Mouse (Mus musculus) kidney, embryonic 14.5 days (tissue): Measurements from ENCODE around the gene Pomgnt2. TPM values are rescaled to one million over a fixed set of nuclear protein-coding genes. Genes with fewer than 3 reads are reported as not detected.

ENCODE experiments used
- ATAC-seq: fragments of 200-750 bp; cut with Nextera tagmentation; 2 replicates; pipeline ENCODE4 v1.8.0; 2017; ENCODE audit warnings: moderate number of reproducible peaks, mild to moderate bottlenecking, moderate TSS enrichment, moderate library complexity; ENCODE audit not compliant: low FRiP score, low TSS enrichment
- H3K27ac ChIP-seq: fragments of 300-500 bp; sonication (generic); 2 replicates; pipeline ENCODE4 v1.5.1; 2014; ENCODE audit warnings: low read depth, mild to moderate bottlenecking, low read length, moderate library complexity, mixed read lengths
- H3K27me3 ChIP-seq: fragments of 300-500 bp; sonication (generic); 2 replicates; pipeline ENCODE4 v1.6.1; 2014; ENCODE audit warnings: mild to moderate bottlenecking, low read length; ENCODE audit not compliant: control insufficient read depth, insufficient read depth
- H3K36me3 ChIP-seq: fragments of 300-500 bp; sonication (generic); 2 replicates; pipeline ENCODE4 v1.6.1; 2014; ENCODE audit warnings: low read length, mixed read lengths; ENCODE audit not compliant: control insufficient read depth, insufficient read depth
- H3K4me1 ChIP-seq: fragments of 300-500 bp; sonication (generic); 2 replicates; pipeline ENCODE4 v1.6.1; 2014; ENCODE audit warnings: low read length, mixed read lengths; ENCODE audit not compliant: control insufficient read depth, insufficient read depth
- H3K4me2 ChIP-seq: fragments of 300-500 bp; sonication (generic); replicated peaks from 2 replicates; pipeline ENCODE4 v1.6.1; 2014; ENCODE audit warnings: low read depth, mild to moderate bottlenecking, low read length
- H3K4me3 ChIP-seq: fragments of 300-500 bp; sonication (generic); 2 replicates; pipeline ENCODE4 v1.5.1; 2014; ENCODE audit warnings: mild to moderate bottlenecking, low read length
- H3K9ac ChIP-seq: fragments of 300-500 bp; sonication (generic); 2 replicates; pipeline ENCODE4 v1.6.1; 2014; ENCODE audit warnings: low read depth, mild to moderate bottlenecking, low read length, moderate library complexity
- H3K9me3 ChIP-seq: fragments of 300-500 bp; sonication (generic); 2 replicates; pipeline ENCODE4 v1.6.1; 2016; ENCODE audit warnings: low read length; ENCODE audit not compliant: control insufficient read depth
- WGBS: fragments of 180-500 bp; shearing (Covaris S2); extraction: QIAGEN DNeasy Blood & Tissue Kit; methylation state at CpG from one replicate; pipeline ENCODE4 v1.1.7; 2014; 5-methylcytosine and 5-hydroxymethylcytosine counted together
- polyA plus RNA-seq: library from polyadenylated mRNA; unstranded; fragments of >200 nt; fragmentation: Nextera tagmentation; extraction: Ambion mirVana; gene quantifications from 2 replicates; pipeline ENCODE4 v1.2.1, GENCODE M21; 2014

The Pomgnt2 gene
- polyA plus RNA-seq, 1 experiment from 2014 or later: 11.6 TPM

DNA sequence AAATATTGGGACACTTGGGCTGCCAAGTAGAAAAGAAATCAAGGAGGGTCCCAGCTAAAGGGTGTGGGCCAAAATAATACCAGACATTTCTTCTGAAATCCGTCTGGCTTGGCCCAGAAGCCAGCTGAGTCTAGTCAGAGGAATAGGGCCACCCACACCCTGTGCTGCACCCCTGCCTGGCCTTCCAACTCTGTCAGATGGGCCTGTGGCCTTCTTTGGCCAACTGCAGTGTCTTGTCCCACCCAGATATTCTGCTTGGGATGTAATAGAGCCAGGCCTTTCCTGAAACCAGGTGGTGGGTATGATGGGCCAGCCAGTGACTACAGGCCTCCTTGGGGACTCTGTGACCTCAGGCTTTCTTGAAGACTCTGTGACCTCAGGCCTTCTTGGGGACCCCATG lies 23.7 kb downstream of the Pomgnt2 start:
- ATAC-seq: no peak
- no peaks in the 10 kb centered on the region for H3K4me1 ChIP-seq
- H3K4me3 ChIP-seq: no peak overlapping the region
- no peaks in the 10 kb centered on the region for H3K27me3 ChIP-seq
- 72% methylated on average over 1 of the region's 1 CpGs for WGBS
- H3K36me3 ChIP-seq: no peaks in the 10 kb centered on the region
- no peak overlapping the region for H3K4me2 ChIP-seq
- H3K9me3 ChIP-seq: no peaks in the 10 kb centered on the region
- H3K27ac ChIP-seq: no peak overlapping the region
- no peak overlapping the region for H3K9ac ChIP-seq

DNA sequence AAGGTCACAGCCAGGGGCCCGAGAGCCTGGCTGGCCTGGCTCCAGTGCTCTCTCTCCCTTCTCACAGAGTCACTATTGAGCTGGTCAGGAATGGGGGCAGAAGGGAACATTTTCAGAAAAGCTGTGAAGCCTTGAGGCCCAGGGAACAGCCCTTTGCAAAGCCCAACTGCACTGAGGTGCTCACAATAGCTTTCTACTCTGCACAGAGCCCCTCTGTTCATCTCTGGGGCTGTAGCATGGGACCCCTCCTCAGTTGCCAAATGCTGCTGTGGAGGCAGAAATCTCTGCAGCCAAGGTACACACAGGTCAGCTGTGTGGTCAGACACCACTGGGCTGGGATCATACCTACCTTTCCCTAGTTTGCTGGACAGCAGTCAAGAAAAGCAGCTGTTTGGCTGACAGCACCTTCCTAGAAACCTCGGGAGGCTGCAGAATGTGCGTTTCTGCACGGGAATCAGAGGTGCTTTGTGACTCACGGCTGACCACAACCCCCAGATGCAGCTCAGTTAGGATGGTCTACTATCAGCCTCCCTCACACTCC lies 27.0 kb downstream of the Pomgnt2 start:
- no peaks in the 10 kb centered on the region for H3K9me3 ChIP-seq
- H3K4me1 ChIP-seq: no peaks in the 10 kb centered on the region
- no peak overlapping the region for H3K27ac ChIP-seq
- no peak overlapping the region for H3K4me3 ChIP-seq
- no peak overlapping the region for H3K4me2 ChIP-seq
- no peaks in the 10 kb centered on the region for H3K36me3 ChIP-seq
- no peak overlapping the region for H3K9ac ChIP-seq
- H3K27me3 ChIP-seq: no peaks in the 10 kb centered on the region
- WGBS: 36% methylated on average over 5 of the region's 5 CpGs
- ATAC-seq: no peak

DNA sequence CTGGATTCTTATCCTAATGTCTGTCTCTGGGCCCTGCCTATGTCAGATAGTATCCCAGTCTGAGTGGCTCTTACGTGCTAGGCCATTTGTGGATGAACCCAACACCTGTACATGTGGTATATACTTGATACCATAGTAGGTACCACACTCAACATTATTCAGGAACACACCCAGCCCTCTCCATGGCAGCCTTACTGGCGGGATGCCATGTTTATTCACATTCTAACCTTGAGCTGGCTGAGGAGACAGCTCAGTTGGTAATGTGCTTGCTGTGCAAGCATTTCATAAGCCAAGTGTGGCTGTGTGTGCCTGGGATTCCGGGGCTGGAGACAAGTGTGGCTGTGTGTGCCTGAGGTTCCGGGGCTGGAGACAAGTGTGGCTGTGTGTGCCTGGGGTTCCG lies 28.7 kb downstream of the Pomgnt2 start:
- H3K27me3 ChIP-seq: no peaks in the 10 kb centered on the region
- no peak overlapping the region for H3K27ac ChIP-seq
- ATAC-seq: no peak
- H3K9ac ChIP-seq: no peak overlapping the region
- H3K4me3 ChIP-seq: no peak overlapping the region
- no peaks in the 10 kb centered on the region for H3K36me3 ChIP-seq
- WGBS: 92% methylated on average over 5 of the region's 5 CpGs
- H3K4me2 ChIP-seq: no peak overlapping the region
- no peaks in the 10 kb centered on the region for H3K4me1 ChIP-seq
- H3K9me3 ChIP-seq: no peaks in the 10 kb centered on the region

DNA sequence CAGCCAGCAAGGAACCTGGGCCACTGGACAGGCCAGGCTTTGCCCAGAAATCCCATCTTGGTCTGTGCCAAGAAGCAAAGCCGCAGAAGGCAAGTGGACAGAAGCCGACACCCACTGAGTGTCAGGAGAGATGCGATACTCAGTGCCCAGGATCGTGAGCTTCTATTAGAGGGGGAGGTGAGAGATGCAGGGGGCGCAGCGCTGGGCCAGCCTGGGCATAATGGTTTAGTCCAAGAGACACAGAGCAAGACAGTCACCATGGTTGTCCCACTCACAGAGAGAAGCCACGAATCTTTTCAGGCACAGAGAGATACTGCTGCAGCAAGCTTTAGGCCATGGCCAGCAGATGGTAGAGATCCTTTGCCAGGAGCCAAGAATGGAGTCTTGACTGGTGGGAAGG lies 32.0 kb downstream of the Pomgnt2 start:
- no peak overlapping the region for H3K4me2 ChIP-seq
- no peaks in the 10 kb centered on the region for H3K27me3 ChIP-seq
- no peaks in the 10 kb centered on the region for H3K4me1 ChIP-seq
- H3K9ac ChIP-seq: no peak overlapping the region
- WGBS: 94% methylated on average over 7 of the region's 7 CpGs
- no peak overlapping the region for H3K27ac ChIP-seq
- ATAC-seq: no peak
- no peak overlapping the region for H3K4me3 ChIP-seq
- no peaks in the 10 kb centered on the region for H3K9me3 ChIP-seq
- no peaks in the 10 kb centered on the region for H3K36me3 ChIP-seq

DNA sequence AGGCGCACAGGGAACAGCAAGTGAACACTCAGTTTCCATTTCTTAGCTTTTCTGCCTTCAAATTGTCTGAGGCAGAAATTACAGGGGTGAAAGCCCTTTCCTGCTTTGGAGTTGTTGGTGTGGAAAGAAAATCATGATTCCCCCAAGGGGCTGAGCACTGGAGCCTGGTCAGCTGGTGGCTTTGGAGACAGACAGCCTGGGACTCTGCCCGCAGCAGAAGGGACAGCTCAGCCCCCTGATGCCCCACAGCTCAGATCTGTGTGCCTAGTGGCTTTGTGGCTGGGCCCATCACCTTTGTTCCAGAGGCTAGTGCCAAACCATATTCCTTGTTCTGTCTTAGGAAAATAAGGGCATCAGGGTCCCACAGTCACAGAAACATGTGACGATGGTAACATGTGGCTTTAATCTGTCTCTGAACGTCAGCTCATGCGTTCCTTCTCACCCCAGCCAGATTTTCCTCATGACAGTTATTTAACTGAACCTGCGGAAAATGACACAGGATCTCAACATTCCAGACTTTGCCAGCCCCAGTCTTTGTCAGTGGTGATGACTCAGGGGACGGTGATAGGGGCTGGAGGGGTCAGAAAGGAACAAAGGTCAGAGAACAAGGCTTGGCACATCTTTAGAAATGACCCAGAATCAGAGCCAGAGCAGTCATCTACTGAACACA lies 36.8 kb downstream of the Pomgnt2 start:
- WGBS: 42% methylated on average over 7 of the region's 7 CpGs
- H3K27ac ChIP-seq: no peak overlapping the region
- no peaks in the 10 kb centered on the region for H3K27me3 ChIP-seq
- no peak overlapping the region for H3K9ac ChIP-seq
- H3K36me3 ChIP-seq: no peaks in the 10 kb centered on the region
- no peak for ATAC-seq
- H3K9me3 ChIP-seq: no peaks in the 10 kb centered on the region
- H3K4me2 ChIP-seq: no peak overlapping the region
- H3K4me3 ChIP-seq: no peak overlapping the region
- H3K4me1 ChIP-seq: no peaks in the 10 kb centered on the region

DNA sequence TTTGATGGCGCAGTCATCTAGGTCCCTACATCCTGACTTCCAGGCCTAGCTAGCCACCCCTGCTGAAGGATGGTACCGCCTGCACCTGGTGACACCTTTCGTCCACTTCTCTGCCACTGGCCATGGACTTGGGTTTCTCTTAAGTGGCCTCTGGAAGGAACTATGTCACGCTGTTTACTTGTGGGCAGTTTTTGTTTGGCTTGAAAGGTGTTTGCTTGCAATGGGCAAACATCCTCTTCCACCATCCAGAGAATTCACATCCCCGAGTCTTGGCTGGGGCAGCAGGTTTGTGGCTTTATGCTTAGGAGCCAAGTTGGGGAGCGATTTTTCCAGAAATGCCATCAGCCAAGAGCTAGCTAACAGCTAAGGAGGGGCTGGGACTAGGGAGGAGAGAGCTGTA lies 44.3 kb downstream of the Pomgnt2 start:
- Histone ChIP-seq H3K9me3 (no peaks in the 10 kb centered on the region), H3K4me1 (no peaks in the 10 kb centered on the region), H3K4me2 (no peak overlapping the region), H3K27ac (no peak overlapping the region), H3K4me3 (no peak overlapping the region), H3K36me3 (no peaks in the 10 kb centered on the region), H3K9ac (no peak overlapping the region), H3K27me3 (no peaks in the 10 kb centered on the region)
- ATAC-seq: no peak
- WGBS: 90% methylated on average over 6 of the region's 6 CpGs

DNA sequence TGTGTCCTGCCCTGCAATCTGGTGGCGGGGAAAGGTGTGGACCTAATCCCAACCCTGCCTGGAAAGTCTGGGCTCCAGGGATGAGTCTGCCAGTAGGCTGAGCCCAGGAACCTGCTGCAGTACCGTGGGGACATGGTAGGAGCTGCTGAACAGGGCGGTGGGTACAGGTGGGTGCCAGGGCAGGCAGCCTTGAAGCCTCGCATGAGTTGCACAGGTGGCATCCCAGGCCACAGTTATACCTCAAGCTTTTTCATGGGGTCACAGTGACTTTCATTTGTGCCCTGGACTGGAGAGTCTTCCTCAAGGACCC lies 45.8 kb downstream of the Pomgnt2 start:
- Histone ChIP-seq H3K4me2 (peak overlapping the region; percentile 38), H3K27me3 (no peaks in the 10 kb centered on the region; the same call in 1 of the 2 replicates), H3K36me3 (no peaks in the 10 kb centered on the region), H3K4me1 (no peaks in the 10 kb centered on the region), H3K9me3 (no peaks in the 10 kb centered on the region), H3K9ac (peak overlapping the region; percentile 50), H3K27ac (no peak overlapping the region), H3K4me3 (peak overlapping the region; percentile 29; the same call in 1 of the 2 replicates)
- 34% methylated on average over 4 of the region's 4 CpGs for WGBS
- no peak; the same call in 1 of the 2 replicates for ATAC-seq

DNA sequence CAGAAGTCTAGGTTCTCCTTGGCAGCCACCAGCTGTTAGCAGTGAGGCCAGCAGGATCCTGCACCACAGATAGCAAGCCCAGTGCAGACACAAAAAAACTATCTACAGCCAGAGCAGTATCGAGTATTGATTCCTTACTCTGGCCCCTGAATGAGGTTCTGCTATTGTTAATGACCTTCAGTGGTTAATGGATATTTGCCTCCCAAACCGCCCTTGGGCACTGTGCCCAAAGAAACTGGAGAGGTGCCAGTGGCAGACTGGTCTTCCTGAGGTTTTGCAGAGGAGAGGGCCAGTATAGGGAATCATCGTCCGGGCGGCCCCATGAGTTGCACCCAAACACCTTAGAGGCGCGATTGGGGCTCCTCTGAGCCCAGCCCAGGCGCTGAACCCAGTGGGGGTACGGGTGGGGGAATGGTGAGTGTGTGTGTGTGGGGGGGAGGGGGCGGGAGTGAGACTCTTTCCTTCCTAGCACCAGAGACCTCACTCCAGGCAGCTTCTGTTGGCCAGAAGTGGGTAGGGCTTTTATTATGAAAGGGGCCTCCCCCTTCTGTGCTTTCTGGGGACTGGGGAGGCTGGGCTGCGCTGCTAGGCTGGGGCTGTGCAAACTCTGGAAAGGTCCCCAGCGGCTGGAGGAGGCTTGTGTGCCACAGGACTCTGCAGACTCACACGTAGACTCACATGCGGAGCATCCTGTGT lies 46.3 kb downstream of the Pomgnt2 start, which contains the start of gene Fam198a:
Gene Fam198a (plus strand): TSS at position 571 of the 696 bp plus-strand sequence.
- peak; percentile 89 for ATAC-seq
- peak within 1 kb of the TSS; percentile 38 for H3K4me2 ChIP-seq
- H3K4me3 ChIP-seq: peak within 1 kb of the TSS; percentile 29; the same call in 1 of the 2 replicates
- H3K27me3 ChIP-seq: no peaks in the 10 kb centered on the region; the same call in 1 of the 2 replicates
- H3K36me3 ChIP-seq: no peaks in the 10 kb centered on the region
- H3K27ac ChIP-seq: no peak within 1 kb of the TSS
- 11% methylated on average over 14 of the region's 14 CpGs for WGBS
- H3K9ac ChIP-seq: peak within 1 kb of the TSS; percentile 50
- no peaks in the 10 kb centered on the region for H3K9me3 ChIP-seq
- H3K4me1 ChIP-seq: no peaks in the 10 kb centered on the region

DNA sequence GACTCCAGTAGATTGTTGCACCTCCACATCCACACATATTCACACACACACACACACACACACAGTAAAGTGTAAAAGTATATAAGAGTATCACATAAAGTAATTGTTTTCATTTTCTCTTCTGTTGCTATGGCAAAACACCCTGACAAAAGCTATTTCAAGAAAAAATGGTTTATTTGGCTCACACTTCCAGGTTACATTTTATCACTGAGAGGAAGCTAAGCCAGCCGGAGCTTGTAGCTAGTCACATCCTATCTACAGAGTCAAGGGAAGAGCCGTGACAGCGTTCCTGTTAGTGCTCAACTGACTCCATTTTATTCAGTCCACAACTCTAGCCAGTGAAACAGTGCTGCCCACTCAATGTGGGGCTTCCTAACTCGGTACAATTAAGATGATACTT lies 48.5 kb downstream of the Pomgnt2 start:
- Histone ChIP-seq H3K36me3 (no peaks in the 10 kb centered on the region), H3K4me3 (no peak overlapping the region), H3K9ac (no peak overlapping the region), H3K27ac (no peak overlapping the region), H3K9me3 (no peaks in the 10 kb centered on the region), H3K4me2 (no peak overlapping the region), H3K27me3 (no peaks in the 10 kb centered on the region; the same call in 1 of the 2 replicates), H3K4me1 (no peaks in the 10 kb centered on the region)
- ATAC-seq: no peak
- WGBS: 77% methylated on average over 4 of the region's 4 CpGs
